Mouse (Mus musculus) hindbrain, embryonic 16.5 days (tissue): Measurements from ENCODE around the gene Eif4b. TPM values are rescaled to one million over a fixed set of nuclear protein-coding genes. Genes with fewer than 3 reads are reported as not detected.

ENCODE experiments used
- ATAC-seq: fragments of 200-750 bp; cut with Nextera tagmentation; 2 replicates; pipeline ENCODE4 v1.8.0; 2017; ENCODE audit warnings: moderate TSS enrichment, moderate library complexity
- H3K27ac ChIP-seq: fragments of 300-500 bp; sonication (generic); 2 replicates; pipeline ENCODE4 v1.5.1; 2014; ENCODE audit warnings: low read depth, mild to moderate bottlenecking, control low read depth, low read length, moderate library complexity
- H3K27me3 ChIP-seq: fragments of 300-500 bp; sonication (generic); replicated peaks from 2 replicates; pipeline ENCODE4 v1.6.1; 2014; ENCODE audit warnings: low read length; ENCODE audit not compliant: control insufficient read depth, insufficient read depth
- H3K36me3 ChIP-seq: fragments of 300-500 bp; sonication (generic); 2 replicates; pipeline ENCODE4 v1.6.1; 2014; ENCODE audit warnings: mild to moderate bottlenecking, low read length, moderate library complexity, mixed read lengths; ENCODE audit not compliant: control insufficient read depth, insufficient read depth
- H3K4me1 ChIP-seq: fragments of 300-500 bp; sonication (generic); 2 replicates; pipeline ENCODE4 v1.6.1; 2014; ENCODE audit warnings: low read depth, low read length; ENCODE audit not compliant: control insufficient read depth, insufficient read depth
- H3K4me2 ChIP-seq: fragments of 300-500 bp; sonication (generic); 2 replicates; pipeline ENCODE4 v1.6.1; 2014; ENCODE audit warnings: mild to moderate bottlenecking, low read length, control low read depth, moderate library complexity
- H3K4me3 ChIP-seq: fragments of 300-500 bp; sonication (generic); 2 replicates; pipeline ENCODE4 v1.5.1; 2014; ENCODE audit warnings: mild to moderate bottlenecking, low read length, control low read depth, moderate library complexity
- H3K9ac ChIP-seq: fragments of 300-500 bp; sonication (generic); 2 replicates; pipeline ENCODE4 v1.6.1; 2014; ENCODE audit warnings: low read depth, mild to moderate bottlenecking, control low read depth, low read length, moderate library complexity
- H3K9me3 ChIP-seq: fragments of 300-500 bp; sonication (generic); 2 replicates; pipeline ENCODE4 v1.6.1; 2014; ENCODE audit warnings: mild to moderate bottlenecking, low read length, moderate library complexity; ENCODE audit not compliant: control insufficient read depth
- WGBS: fragments of 180-500 bp; shearing (Covaris S2); extraction: QIAGEN DNeasy Blood & Tissue Kit; methylation state at CpG from one replicate; pipeline ENCODE4 v1.1.7; 2014; 5-methylcytosine and 5-hydroxymethylcytosine counted together
- polyA plus RNA-seq: library from polyadenylated mRNA; unstranded; fragments of >200 nt; fragmentation: Nextera tagmentation; extraction: Ambion mirVana; gene quantifications from 2 replicates; pipeline ENCODE4 v1.2.1, GENCODE M21; 2015

Eif4b gene
- polyA plus RNA-seq, 1 experiment from 2014 or later, result 76.0 TPM

DNA sequence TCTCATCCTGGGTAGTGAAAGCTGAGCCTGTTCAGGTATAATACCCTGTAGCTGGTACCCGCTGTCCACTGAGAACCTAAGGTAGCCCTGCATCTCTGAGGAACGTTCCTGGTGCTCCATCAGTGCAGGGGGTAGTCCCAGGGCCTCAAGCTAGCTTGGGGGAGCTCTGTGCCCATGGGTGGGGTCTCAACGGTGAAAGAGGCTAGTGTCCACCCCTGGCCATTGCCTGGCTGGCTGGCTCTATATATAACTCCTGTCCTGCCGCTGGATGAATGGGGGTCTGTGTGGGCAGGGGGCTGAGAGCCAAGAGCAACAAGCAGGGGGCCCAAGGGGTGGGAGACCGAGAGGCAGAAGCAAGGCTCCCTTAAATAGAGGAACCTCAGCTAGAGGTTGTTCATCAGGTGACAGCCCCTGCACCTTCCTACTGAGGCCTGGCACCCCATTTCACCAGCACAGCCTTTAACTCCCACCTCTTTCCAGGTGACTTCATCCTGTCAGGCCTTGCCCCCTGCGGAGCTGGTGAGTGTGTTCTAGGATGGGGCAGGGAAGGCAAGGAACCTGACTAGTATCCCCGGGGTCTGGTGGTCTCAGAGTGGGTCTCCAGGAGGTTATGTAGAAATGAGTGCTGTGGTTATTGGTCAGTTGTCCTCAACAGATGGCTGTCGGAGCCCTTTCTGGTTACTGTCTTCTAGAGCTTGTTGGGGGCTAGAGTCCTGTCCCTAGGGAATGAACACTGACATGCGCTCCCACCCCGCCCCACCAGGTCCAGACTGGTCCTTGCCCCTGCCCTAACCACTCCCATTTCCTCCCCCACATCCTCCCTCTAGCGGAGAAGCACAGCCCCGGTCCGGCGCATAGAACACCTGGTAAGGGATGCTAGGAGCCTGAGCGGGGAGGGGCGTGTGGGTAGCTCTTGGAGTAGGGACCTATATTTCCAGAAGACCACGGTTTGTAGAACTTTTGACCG is 32.5 kb downstream of the Eif4b start:
- Histone ChIP-seq H3K4me1 (peaks cover 52% of the 10 kb centered on the region), H3K9ac (no peak overlapping the region), H3K36me3 (no peaks in the 10 kb centered on the region), H3K9me3 (no peaks in the 10 kb centered on the region), H3K27ac (no peak overlapping the region), H3K4me3 (peak overlapping the region; percentile 3; the same call in 1 of the 2 replicates), H3K27me3 (peaks cover 14% of the 10 kb centered on the region), H3K4me2 (peak overlapping the region; percentile 74)
- no peak for ATAC-seq
- 28% methylated on average over 18 of the region's 18 CpGs for WGBS

DNA sequence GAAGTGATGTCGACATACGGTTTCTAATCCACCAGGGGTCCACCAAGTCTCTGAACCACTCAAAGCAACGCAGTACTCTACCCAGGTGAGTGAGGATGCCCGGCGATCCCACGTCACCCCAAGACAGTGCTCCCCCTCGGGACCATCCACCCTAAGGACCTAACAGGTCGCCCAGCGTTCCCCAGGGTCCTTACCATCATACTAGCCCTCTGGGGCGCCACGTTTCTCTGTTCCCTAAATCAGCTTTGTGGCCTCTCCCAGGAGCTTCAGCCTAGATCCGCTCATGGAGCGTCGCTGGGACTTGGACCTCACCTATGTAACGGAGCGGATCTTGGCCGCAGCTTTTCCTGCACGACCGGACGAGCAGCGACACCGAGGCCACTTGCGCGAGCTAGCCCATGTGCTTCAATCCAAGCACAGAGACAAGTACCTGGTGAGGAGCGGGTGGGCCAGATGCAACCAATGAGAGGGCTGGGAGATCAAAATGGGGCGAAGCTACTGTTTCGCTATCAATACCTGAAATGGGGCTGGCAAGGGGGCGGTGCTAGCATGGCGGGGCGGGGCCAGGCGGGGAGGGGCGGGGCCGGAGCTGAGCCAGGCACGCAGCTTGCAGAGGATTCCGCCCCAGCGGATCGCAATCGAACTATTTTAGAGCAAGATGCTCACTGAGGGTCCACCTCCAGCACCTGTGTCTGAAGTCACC is 33.3 kb downstream of the Eif4b start:
- Histone ChIP-seq H3K27me3 (peaks cover 14% of the 10 kb centered on the region), H3K4me3 (peak overlapping the region; percentile 42), H3K4me1 (peaks cover 46% of the 10 kb centered on the region), H3K4me2 (peak overlapping the region; percentile 74), H3K27ac (no peak overlapping the region), H3K9me3 (no peaks in the 10 kb centered on the region), H3K9ac (peak overlapping the region; percentile 58), H3K36me3 (no peaks in the 10 kb centered on the region)
- WGBS, result 6% methylated on average over 38 of the region's 38 CpGs
- peak; percentile 22 for ATAC-seq

DNA sequence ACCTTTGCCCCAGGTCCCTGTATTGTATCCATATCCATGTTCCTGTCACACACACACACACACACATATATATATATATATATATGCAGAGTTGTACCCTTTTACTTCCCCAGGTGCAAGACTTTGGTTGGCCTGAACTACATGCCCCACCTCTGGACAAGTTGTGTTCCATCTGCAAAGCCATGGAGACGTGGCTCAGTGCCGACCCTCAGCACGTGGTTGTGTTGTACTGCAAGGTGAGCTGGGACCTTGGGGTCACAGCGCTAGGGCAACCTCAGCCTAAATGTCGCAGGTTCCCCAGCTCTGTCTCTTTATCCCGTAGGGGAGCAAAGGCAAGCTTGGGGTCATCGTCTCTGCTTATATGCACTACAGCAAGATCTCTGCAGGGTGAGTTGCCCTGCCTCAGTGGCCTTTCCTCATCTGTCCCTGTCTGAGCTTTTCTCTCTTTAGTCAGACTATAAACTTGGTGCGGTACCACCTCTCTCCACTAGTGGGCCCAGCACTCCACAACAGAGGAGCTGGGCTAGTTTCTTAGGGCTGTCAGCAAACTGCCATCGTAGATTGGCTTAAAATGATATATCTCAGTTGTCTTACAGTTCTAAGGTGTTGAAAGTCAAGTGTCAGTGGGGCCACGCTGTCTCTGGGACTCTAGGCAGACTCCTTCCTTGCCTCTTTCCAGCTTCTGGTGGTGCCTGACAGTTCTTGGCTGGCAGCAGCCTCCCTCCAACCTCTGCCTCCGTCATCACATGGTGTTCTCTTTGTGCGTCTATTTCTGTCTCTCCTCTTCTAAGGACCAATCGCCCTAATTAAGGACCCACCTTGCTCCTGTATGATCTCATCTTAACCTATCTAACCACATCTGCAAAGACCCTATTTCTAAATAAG is 34.4 kb downstream of the Eif4b start:
- 35% methylated on average over 13 of the region's 13 CpGs for WGBS
- Histone ChIP-seq H3K36me3 (no peaks in the 10 kb centered on the region), H3K9ac (no peak overlapping the region), H3K27ac (no peak overlapping the region), H3K27me3 (peaks cover 14% of the 10 kb centered on the region), H3K9me3 (no peaks in the 10 kb centered on the region), H3K4me1 (peaks cover 38% of the 10 kb centered on the region), H3K4me3 (no peak overlapping the region; the same call in 1 of the 2 replicates), H3K4me2 (peak overlapping the region; percentile 74)
- no peak for ATAC-seq

DNA sequence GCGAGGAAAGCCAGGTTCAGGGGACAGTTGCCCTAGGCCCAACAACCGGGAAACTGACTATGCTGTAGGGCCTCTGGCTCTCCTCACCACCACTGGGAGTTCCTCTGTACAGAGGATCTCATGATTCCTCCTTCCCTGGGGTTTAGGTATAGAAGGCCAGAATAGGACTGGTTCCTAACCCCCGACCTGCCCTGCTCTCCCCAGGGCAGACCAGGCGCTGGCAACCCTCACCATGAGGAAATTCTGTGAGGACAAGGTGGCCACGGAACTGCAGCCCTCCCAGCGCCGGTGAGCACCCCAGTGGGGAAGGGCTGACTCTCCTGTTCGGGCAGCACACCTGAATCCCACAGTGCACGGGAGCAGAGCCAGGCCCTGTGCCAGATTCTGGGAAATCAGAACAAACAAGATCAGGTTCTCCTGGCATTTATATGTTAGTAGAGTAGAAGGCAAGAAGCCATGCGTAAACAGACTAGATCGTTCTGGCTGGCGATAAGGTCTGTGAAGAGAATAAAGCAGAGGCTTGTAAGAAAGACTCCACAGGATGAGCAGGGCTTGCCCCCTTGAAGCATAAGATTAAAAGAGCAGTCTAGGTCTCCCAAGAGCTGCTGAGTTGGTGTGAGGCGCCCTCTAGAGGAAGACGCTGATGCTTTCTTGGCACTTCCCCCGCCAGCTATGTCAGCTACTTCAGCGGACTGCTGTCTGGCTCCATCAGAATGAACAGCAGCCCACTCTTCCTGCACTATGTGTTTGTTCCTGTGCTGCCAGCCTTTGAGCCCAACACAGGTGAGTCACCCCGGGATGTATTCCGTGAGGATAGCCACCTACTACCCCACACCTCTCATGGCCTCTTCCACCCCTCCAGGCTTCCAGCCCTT is 35.3 kb downstream of the Eif4b start:
- Histone ChIP-seq H3K9me3 (no peaks in the 10 kb centered on the region), H3K4me1 (peaks cover 29% of the 10 kb centered on the region), H3K4me3 (no peak overlapping the region), H3K9ac (0 out of 2 replicates have a peak overlapping the region, but pooled peaks have one; percentile 14), H3K27me3 (peaks cover 14% of the 10 kb centered on the region), H3K4me2 (no peak overlapping the region), H3K36me3 (no peaks in the 10 kb centered on the region), H3K27ac (no peak overlapping the region)
- 48% methylated on average over 18 of the region's 18 CpGs for WGBS
- ATAC-seq, result 0 out of 2 replicates have a peak, but pooled peaks have one; percentile 12

DNA sequence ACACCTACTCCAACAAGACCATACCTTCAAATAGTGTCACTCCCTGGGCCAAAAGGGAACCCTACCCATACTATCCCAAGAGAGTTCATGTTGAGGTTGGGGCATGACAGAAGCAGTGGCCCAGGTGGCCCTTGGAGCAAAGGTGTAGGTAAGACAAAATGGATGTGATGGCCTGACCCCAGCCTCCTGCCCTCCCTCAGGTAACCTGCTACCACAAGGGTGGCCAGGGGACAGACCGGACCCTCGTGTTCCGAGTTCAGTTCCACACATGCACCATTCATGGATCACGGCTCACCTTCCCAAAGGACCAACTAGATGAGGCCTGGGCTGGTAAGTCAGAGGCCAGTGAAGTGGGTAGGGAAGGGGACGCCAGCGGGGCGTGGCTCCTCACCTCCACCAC is 36.7 kb downstream of the Eif4b start:
- peaks cover 12% of the 10 kb centered on the region for H3K27me3 ChIP-seq
- H3K36me3 ChIP-seq, result no peaks in the 10 kb centered on the region
- WGBS, result 98% methylated on average over 7 of the region's 7 CpGs
- H3K27ac ChIP-seq, result no peak overlapping the region
- H3K4me1 ChIP-seq, result peaks cover 22% of the 10 kb centered on the region
- ATAC-seq, result no peak
- H3K4me3 ChIP-seq, result no peak overlapping the region
- no peak overlapping the region for H3K9ac ChIP-seq
- H3K4me2 ChIP-seq, result no peak overlapping the region
- H3K9me3 ChIP-seq, result no peaks in the 10 kb centered on the region

DNA sequence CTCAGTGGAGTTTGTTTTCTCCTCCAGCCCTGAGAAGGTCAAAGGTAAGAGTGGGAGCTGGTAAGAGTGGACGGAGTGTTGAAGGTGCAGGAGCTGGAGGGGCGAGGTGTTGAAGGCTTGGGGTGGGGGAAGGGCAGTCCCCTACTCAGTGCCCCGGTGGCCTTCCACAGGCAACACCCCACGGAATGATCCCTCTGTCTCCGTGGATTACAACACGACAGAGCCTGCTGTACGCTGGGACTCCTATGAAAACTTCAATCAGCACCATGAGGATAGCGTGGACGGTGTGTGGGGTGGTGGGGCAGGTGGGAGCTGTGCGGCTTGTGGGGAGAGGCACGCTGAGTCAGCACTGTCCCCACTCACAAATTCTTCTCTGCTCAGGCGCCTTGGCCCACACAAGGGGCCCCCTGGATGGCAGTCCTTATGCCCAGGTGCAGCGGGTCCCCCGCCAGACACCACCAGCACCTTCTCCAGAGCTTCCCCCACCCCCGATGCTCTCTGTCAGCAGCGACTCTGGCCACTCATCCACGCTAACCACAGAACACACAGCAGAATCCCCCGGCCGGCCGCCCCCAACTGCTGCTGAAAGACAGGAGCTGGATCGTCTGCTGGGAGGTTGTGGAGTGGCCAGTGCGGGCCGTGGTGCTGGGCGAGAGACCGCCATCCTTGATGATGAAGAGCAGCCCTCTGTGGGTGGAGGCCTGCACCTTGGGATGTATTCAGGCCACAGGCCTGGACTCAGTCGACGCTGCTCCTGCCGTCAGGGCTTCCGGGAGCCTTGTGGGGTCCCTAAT is 37.3 kb downstream of the Eif4b start:
- H3K4me2 ChIP-seq, result no peak overlapping the region
- peaks cover 8% of the 10 kb centered on the region for H3K27me3 ChIP-seq
- H3K4me3 ChIP-seq, result no peak overlapping the region
- ATAC-seq, result no peak
- H3K36me3 ChIP-seq, result 0 out of 2 replicates have a peak, but pooled peaks cover 4% of the 10 kb centered on the region
- H3K9me3 ChIP-seq, result no peaks in the 10 kb centered on the region
- 75% methylated on average over 28 of the region's 29 CpGs for WGBS
- no peak overlapping the region for H3K9ac ChIP-seq
- H3K27ac ChIP-seq, result no peak overlapping the region
- peaks cover 20% of the 10 kb centered on the region for H3K4me1 ChIP-seq

DNA sequence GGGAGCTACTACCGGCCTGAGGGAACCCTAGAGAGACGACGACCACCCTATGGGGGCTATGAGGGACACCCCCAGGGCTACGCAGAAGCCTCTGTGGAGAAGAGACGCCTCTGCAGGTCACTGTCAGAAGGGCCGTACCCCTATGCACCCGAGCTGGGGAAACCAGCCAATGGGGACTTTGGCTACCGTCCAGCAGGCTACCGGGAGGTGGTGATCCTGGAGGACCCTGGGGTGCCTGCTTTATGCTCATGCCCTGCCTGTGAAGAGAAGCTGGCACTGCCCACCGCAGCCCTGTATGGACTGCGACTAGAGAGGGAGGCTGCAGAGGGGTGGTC is 37.9 kb downstream of the Eif4b start:
- Histone ChIP-seq H3K9me3 (no peaks in the 10 kb centered on the region), H3K4me3 (no peak overlapping the region), H3K36me3 (0 out of 2 replicates have a peak, but pooled peaks cover 6% of the 10 kb centered on the region), H3K4me1 (peaks cover 25% of the 10 kb centered on the region), H3K9ac (no peak overlapping the region), H3K4me2 (no peak overlapping the region), H3K27me3 (peaks cover 5% of the 10 kb centered on the region), H3K27ac (no peak overlapping the region)
- 66% methylated on average over 11 of the region's 11 CpGs for whole genome bisulfite sequencing
- no peak for ATAC-seq
